Mouse (Mus musculus): ENCODE results near the gene 1700088E04Rik.

The 1700088E04Rik gene

GRCm38 (mm10) chr15:79099456-79099855, 41.6 kb downstream of the 1700088E04Rik start:
- DNase-seq (ENCODE audit: low read depth, low spot score) = no peak

GRCm38 (mm10) chr15:79098868-79099267, 42.2 kb downstream of the 1700088E04Rik start:
- no peak for DNase-seq (ENCODE audit: low read depth, low spot score)

- DNase-seq (ENCODE audit: low read depth, low spot score) = no peak
Measured at GRCm38 (mm10) chr15:79098220-79098619, 42.8 kb downstream of the 1700088E04Rik start.

- peak; percentile 94 for DNase-seq (ENCODE audit: low read depth, low spot score)
Measured at GRCm38 (mm10) chr15:79097611-79098025, 43.4 kb downstream of the 1700088E04Rik start.

GRCm38 (mm10) chr15:79097135-79097534, 43.9 kb downstream of the 1700088E04Rik start:
- DNase-seq (ENCODE audit: low read depth, low spot score) = no peak

GRCm38 (mm10) chr15:79096556-79096955, 44.5 kb downstream of the 1700088E04Rik start:
- DNase-seq (ENCODE audit: low read depth, low spot score) = no peak

GRCm38 (mm10) chr15:79095483-79095882, 45.6 kb downstream of the 1700088E04Rik start:
- DNase-seq (ENCODE audit: low read depth, low spot score) = peak; percentile 37

GRCm38 (mm10) chr15:79093083-79093839, 47.8 kb downstream of the 1700088E04Rik start:
- DNase-seq (ENCODE audit: low read depth, low spot score) = peak; percentile 75

GRCm38 (mm10) chr15:79092284-79092683, 48.8 kb downstream of the 1700088E04Rik start:
- DNase-seq (ENCODE audit: low read depth, low spot score) = peak; percentile 51

- no peak for DNase-seq (ENCODE audit: low read depth, low spot score)
Measured at GRCm38 (mm10) chr15:79079567-79079966, 61.5 kb downstream of the 1700088E04Rik start.
